Comparison of ENCODE assay signal across 1 mouse cellular context in the genomic region with DNA sequence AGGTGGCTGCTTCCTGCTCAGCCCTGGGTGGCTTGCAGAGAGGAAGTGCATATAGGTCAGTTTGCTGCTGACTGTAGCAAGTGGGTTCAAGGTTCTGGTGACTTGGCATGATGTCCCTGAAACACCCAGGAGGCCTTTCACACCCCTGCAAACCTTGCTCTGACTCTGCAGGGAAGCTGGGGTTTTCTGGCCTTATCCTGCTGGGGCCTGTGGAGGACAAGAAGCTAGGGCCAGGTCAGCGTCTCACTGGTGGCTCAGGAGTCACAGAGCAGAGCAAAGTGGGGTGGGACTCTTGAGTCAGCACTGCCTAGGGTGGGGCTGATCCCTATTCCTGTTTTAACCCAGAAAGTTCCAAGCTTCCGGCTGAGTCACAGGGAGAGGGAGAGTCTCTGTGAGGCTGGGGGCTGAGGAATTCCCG.
A peak's percentile ranks its signal among the peaks of the same experiment; 100 is the strongest.
TF ChIP-seq lines count a peak whose summit lies in the region.

No protein-coding gene starts in this region.

TF ChIP-seq in MEL, 35 proteins besides CTCF, POLR2A, EP300 and RAD21:
- TF ChIP-seq JUND (IDR thresholded peaks at IDR 0.05; ENCODE audit: low read depth, low read length) (no peak), TAL1 (IDR thresholded peaks at IDR 0.05; ENCODE audit: low read length) (0 out of 2 replicates have a peak, but pooled peaks have one; percentile 19)
